Mouse (Mus musculus): ENCODE measurements around the gene Bckdhb. TPM values are rescaled to one million over a fixed set of nuclear protein-coding genes. Genes with fewer than 3 reads are reported as not detected.
"Not testable (repeated sequence)": the region's sequence is repeated elsewhere in the genome, so short reads cannot be mapped to it uniquely, and the experiment has no call there.

The Bckdhb gene
- polyA plus RNA-seq, 1 experiment = 0.19 TPM

DNA sequence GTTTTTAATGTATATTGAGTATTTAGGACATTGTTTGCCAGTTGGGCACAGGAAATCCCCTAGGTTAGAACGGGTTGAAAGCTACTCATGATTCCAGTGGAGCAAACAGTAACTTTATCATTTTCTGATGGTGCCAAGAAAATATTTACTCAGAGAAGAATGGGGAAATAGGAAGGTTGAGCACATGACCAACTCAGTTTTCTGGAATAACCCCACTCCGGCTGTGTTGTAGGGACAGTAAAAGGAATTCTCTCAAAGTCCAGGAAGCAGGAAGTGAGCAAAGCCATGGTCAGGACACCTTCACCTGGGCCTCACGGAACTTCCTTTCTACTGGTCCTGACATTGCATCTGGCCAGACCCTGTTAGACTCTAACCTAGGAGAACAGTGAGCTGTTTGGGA, 122.5 kb downstream of the Bckdhb start:
- no peak for TF ChIP-seq TAL1 (IDR thresholded peaks at IDR 0.05; ENCODE audit: low read length)
- no peak for TF ChIP-seq GATA1 (IDR thresholded peaks at IDR 0.05; ENCODE audit: low read length)
- H3K36me3 ChIP-seq (ENCODE audit: control insufficient read depth) = no peaks in the 10 kb centered on the region
- H3K4me1 ChIP-seq (ENCODE audit: control insufficient read depth) = peaks cover 6% of the 10 kb centered on the region
- H3K4me3 ChIP-seq (replicated peaks) = no peak overlapping the region
- no peaks in the 10 kb centered on the region for H3K9me3 ChIP-seq (ENCODE audit: control insufficient read depth, low read length)
- H3K27me3 ChIP-seq (ENCODE audit: control insufficient read depth) = no peaks in the 10 kb centered on the region

DNA sequence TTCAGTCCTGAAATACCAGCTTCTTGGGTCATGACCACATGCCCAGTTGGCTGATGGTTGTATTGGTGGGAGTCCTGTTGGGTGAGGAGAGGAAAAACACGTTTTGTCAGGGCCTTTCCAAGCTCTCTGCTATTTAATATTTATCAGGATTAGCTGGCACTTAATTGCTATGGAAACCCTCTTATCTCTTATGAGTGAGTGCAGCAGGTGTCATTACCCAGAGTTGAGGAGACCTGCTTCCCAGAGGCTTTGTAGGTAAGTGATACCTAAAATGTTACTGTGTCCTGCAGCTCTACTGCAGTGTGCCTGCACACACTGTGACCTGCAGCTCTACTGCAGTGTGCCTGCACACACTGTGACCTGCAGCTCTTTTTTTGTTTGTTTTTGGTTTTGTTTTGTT, 124.2 kb downstream of the Bckdhb start:
- H3K9me3 ChIP-seq (ENCODE audit: control insufficient read depth, low read length) = no peaks in the 10 kb centered on the region
- TF ChIP-seq TAL1 (IDR thresholded peaks at IDR 0.05; ENCODE audit: low read length) (no peak), GATA1 (IDR thresholded peaks at IDR 0.05; ENCODE audit: low read length) (no peak)
- no peak overlapping the region for H3K4me3 ChIP-seq (replicated peaks)
- H3K27me3 ChIP-seq (ENCODE audit: control insufficient read depth) = no peaks in the 10 kb centered on the region
- no peaks in the 10 kb centered on the region for H3K36me3 ChIP-seq (ENCODE audit: control insufficient read depth)
- H3K4me1 ChIP-seq (ENCODE audit: control insufficient read depth) = peaks cover 4% of the 10 kb centered on the region

DNA sequence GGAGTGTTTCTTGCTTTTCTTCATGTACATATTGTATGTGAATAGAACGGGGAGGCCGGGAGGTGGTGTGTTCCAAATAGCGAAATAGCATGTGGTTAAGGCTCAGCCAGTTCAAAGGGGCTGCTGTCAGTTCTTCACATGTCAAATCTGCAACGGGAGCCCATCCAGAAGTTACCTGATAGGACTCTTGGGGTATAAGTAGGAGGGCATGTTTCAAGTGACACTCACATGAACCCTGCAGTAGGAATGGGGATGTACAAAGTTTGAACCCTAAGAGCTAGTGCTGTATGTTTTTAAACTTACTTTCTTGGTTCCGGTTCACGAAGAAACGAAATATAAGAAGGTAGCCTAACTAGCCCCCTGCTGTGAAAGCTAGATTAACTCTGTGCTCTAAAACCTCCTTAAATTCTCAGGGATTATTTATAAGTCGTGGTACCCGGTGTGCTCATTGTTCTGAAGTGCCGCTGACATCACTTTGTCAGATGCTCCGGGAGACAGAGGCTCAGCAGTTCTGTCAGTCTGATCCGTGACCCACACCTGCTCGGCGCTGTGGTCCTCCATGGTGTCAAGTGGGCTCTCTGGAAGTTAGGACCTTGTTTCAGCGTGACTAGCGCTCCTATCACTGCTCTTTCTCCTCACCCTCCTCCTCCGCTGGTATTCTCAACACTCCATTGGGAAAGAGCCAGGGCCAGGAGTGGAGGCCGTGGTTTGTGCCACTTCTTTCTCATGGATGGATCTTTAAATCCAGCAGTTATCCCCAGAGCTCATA, 126.1 kb downstream of the Bckdhb start:
- no peaks in the 10 kb centered on the region for H3K9me3 ChIP-seq (ENCODE audit: control insufficient read depth, low read length)
- H3K36me3 ChIP-seq (ENCODE audit: control insufficient read depth) = no peaks in the 10 kb centered on the region
- TF ChIP-seq GATA1 (IDR thresholded peaks at IDR 0.05; ENCODE audit: low read length) (no peak), TAL1 (IDR thresholded peaks at IDR 0.05; ENCODE audit: low read length) (no peak)
- H3K27me3 ChIP-seq (ENCODE audit: control insufficient read depth) = no peaks in the 10 kb centered on the region
- no peak overlapping the region for H3K4me3 ChIP-seq (replicated peaks)
- peaks cover 4% of the 10 kb centered on the region for H3K4me1 ChIP-seq (ENCODE audit: control insufficient read depth)

DNA sequence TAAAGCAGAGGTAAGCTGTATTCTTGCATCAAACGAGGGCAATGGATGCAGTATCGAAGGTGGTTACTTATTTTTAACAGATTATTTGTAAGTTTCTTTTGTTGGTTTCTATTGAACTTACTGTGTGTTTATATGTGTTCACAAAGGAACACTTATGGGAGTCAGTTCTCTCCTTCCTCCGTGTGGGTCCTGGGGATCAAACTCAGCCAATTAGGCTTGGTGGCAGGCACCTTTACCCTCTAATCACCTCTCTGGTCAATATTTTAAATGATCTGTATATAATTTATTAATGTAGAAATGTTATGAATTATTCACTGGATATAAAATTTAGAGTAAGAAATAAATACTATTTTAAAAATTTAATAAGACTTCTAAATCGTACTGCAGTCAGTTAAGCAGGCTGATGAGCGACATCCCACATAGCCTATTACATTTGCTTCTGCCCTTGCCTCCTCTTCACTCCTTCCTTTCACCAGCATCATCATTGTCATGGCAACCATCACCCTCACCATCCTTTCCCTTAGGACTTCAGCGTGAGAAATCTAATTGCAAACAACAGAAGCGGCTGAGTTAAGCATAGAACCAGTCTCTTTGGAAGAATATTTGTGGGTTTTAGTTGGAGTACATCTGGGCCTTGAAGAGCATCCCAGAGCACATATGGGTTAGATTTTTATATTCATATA, 130.3 kb downstream of the Bckdhb start:
- TF ChIP-seq TAL1 (IDR thresholded peaks at IDR 0.05; ENCODE audit: low read length) (no peak), GATA1 (IDR thresholded peaks at IDR 0.05; ENCODE audit: low read length) (no peak)
- Histone ChIP-seq H3K9me3 (ENCODE audit: control insufficient read depth, low read length) (no peaks in the 10 kb centered on the region), H3K4me1 (ENCODE audit: control insufficient read depth) (no peaks in the 10 kb centered on the region), H3K27me3 (ENCODE audit: control insufficient read depth) (no peaks in the 10 kb centered on the region), H3K36me3 (ENCODE audit: control insufficient read depth) (no peaks in the 10 kb centered on the region), H3K4me3 (replicated peaks) (no peak overlapping the region)

DNA sequence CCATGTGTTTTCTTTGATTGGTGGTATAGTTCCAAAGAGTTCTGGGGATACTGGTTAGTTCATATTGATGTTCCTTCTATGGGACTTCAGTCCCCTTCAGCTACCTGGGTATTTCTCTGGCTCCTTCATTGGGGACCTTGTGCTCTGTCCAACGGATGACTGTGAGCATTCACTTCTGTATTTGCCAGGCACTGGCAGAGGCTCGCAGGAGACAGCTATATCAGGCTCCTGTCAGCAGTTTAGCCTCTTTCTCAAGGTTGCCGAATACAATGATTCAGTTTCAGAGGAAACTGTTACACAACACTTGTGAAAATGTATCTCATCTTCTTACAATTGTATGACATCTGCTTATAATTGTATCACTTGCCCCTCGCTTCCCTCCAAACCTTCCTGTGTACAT, 135.8 kb downstream of the Bckdhb start:
- H3K9me3 ChIP-seq (ENCODE audit: control insufficient read depth, low read length); H3K36me3 ChIP-seq (ENCODE audit: control insufficient read depth); H3K4me3 ChIP-seq (replicated peaks); H3K27me3 ChIP-seq (ENCODE audit: control insufficient read depth): not testable (repeated sequence)
- peaks cover 12% of the 10 kb centered on the region for H3K4me1 ChIP-seq (ENCODE audit: control insufficient read depth)

DNA sequence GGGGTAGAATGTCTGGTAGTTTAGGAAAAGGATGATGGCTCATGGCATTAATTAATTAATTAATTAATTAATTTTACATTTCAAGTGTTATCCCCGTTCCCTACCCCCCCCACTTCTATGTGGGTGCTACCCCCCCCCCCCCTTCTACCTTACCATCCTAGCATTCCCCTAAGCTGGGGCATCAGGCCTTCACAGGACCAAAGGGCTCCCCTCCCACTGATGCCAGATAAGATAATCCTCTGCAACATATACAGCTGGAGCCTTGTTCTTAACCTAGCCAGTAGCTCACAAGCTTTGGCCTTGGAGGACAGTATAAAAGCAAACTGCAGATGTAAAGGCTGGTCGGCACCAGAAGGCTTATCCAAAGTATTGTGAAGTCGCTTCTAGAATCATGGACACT, 138.7 kb downstream of the Bckdhb start:
- Histone ChIP-seq H3K9me3 (ENCODE audit: control insufficient read depth, low read length) (no peaks in the 10 kb centered on the region), H3K4me1 (ENCODE audit: control insufficient read depth) (peaks cover 12% of the 10 kb centered on the region), H3K36me3 (ENCODE audit: control insufficient read depth) (no peaks in the 10 kb centered on the region), H3K27me3 (ENCODE audit: control insufficient read depth) (no peaks in the 10 kb centered on the region), H3K4me3 (replicated peaks) (no peak overlapping the region)
- TF ChIP-seq GATA1 (IDR thresholded peaks at IDR 0.05; ENCODE audit: low read length) (no peak), TAL1 (IDR thresholded peaks at IDR 0.05; ENCODE audit: low read length) (no peak)

DNA sequence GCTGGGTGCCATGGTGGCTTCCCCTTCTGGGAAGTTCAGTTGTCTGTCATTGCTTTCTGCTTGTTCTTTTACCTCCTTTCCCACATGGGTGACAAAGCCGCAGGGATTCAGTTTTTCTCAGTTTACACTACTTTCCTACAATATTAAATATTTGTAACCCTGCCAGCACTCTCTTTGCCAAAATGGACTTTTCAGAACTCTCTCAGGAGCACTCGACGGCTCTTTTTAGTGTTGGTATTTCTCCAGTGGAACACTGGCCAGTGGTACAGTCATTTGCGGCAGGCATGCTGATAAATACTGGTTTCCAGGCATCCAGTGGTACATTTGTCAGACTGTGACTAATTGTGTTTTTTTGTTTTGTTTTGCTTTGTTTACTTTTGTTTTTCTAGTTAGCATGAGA, 139.2 kb downstream of the Bckdhb start:
- H3K27me3 ChIP-seq (ENCODE audit: control insufficient read depth) = no peaks in the 10 kb centered on the region
- no peaks in the 10 kb centered on the region for H3K36me3 ChIP-seq (ENCODE audit: control insufficient read depth)
- no peak overlapping the region for H3K4me3 ChIP-seq (replicated peaks)
- peaks cover 12% of the 10 kb centered on the region for H3K4me1 ChIP-seq (ENCODE audit: control insufficient read depth)
- no peaks in the 10 kb centered on the region for H3K9me3 ChIP-seq (ENCODE audit: control insufficient read depth, low read length)
- TF ChIP-seq TAL1 (IDR thresholded peaks at IDR 0.05; ENCODE audit: low read length) = no peak
- no peak for TF ChIP-seq GATA1 (IDR thresholded peaks at IDR 0.05; ENCODE audit: low read length)

DNA sequence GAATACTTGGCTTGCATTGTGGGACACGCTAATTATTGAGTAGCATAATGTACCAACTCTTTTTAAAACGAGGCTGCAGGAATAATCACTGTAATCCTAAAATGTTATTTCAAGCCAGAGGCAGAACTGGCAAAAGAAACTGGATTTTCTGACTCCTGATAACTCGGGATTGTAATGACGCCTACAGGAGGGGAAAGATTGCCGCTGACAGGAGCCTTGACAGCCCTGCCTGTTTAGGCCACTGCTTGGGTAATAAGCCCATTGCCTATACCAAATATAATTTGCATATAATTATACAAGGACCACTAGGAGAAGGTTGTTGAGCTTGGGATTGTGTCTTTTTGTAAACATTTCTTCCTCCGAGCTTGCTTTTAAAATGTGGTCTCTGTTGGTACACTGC, 145.3 kb downstream of the Bckdhb start:
- H3K36me3 ChIP-seq (ENCODE audit: control insufficient read depth) = no peaks in the 10 kb centered on the region
- H3K4me1 ChIP-seq (ENCODE audit: control insufficient read depth) = peaks cover 2% of the 10 kb centered on the region; the same call in 1 of the 2 replicates
- H3K4me3 ChIP-seq (replicated peaks) = no peak overlapping the region
- no peaks in the 10 kb centered on the region for H3K9me3 ChIP-seq (ENCODE audit: control insufficient read depth, low read length)
- TF ChIP-seq GATA1 (IDR thresholded peaks at IDR 0.05; ENCODE audit: low read length) = no peak
- TF ChIP-seq TAL1 (IDR thresholded peaks at IDR 0.05; ENCODE audit: low read length) = no peak
- H3K27me3 ChIP-seq (ENCODE audit: control insufficient read depth) = no peaks in the 10 kb centered on the region

DNA sequence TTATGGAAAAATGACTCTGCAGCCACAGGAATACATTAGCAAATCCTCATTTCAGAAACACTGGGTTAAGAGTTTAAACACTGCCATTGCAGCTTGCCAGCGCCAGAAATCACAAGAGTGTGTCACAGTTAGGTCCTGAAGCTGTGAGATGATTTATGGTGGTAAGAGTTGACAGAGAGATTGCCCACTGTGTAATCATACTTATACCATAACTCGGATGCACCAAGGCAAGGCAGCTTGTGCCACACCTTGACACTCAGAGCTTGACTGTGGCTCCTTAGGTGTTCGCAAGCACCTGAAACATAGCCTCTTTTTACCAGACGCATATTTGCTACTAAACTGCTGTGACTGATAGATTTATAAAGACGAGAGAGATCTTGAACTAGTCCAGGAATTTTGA, 145.8 kb downstream of the Bckdhb start:
- no peaks in the 10 kb centered on the region for H3K4me1 ChIP-seq (ENCODE audit: control insufficient read depth)
- no peaks in the 10 kb centered on the region for H3K9me3 ChIP-seq (ENCODE audit: control insufficient read depth, low read length)
- no peak for TF ChIP-seq GATA1 (IDR thresholded peaks at IDR 0.05; ENCODE audit: low read length)
- TF ChIP-seq TAL1 (IDR thresholded peaks at IDR 0.05; ENCODE audit: low read length) = no peak
- H3K27me3 ChIP-seq (ENCODE audit: control insufficient read depth) = no peaks in the 10 kb centered on the region
- no peaks in the 10 kb centered on the region for H3K36me3 ChIP-seq (ENCODE audit: control insufficient read depth)
- H3K4me3 ChIP-seq (replicated peaks) = no peak overlapping the region

Data from erythroblast, embryonic 14.5 days (primary cell).